Mouse (Mus musculus) bone marrow macrophage, adult 2 months (primary cell): Measurements from ENCODE around the gene Rhbg. TPM values are rescaled to one million over a fixed set of nuclear protein-coding genes. Genes with fewer than 3 reads are reported as not detected.
"Not testable (repeated sequence)": the region's sequence is repeated elsewhere in the genome, so short reads cannot be mapped to it uniquely, and the experiment has no call there.

ENCODE experiments used
- H3K27ac ChIP-seq: 2 replicates; pipeline ENCODE4 v1.5.1; 2012; ENCODE audit warnings: low read depth, low read length; ENCODE audit not compliant: insufficient read depth
- H3K4me1 ChIP-seq: 2 replicates; pipeline ENCODE4 v1.6.1; 2012; ENCODE audit warnings: low read length; ENCODE audit not compliant: control insufficient read depth, insufficient read depth
- H3K4me3 ChIP-seq: 2 replicates; pipeline ENCODE4 v1.5.1; 2012; ENCODE audit warnings: mild to moderate bottlenecking, low read length, moderate library complexity; ENCODE audit not compliant: insufficient read depth
- CTCF ChIP-seq: IDR thresholded peaks from 2 replicates; pipeline ENCODE4 v1.5.1; 2012; ENCODE audit warnings: low read depth, mild to moderate bottlenecking, low read length, moderate library complexity
- POLR2A ChIP-seq: IDR thresholded peaks from 2 replicates; pipeline ENCODE4 v1.6.1; 2012; ENCODE audit warnings: mild to moderate bottlenecking, low read depth, low read length, borderline replicate concordance
- polyA plus RNA-seq: library from polyadenylated mRNA; stranded (reverse); fragments of >200 nt; gene quantifications from 2 replicates; pipeline ENCODE4 v1.2.4, GENCODE M21; 2012; ENCODE audit not compliant: missing spikeins, insufficient read depth, insufficient read length

Gene Rhbg
- polyA plus RNA-seq, 1 experiment = not detected

GRCm38 (mm10) chr3:88280035-88280434 is 25.5 kb upstream of the Rhbg start:
- no peak overlapping the region for H3K27ac ChIP-seq
- no peak overlapping the region for H3K4me3 ChIP-seq
- TF ChIP-seq CTCF (no peak), POLR2A (no peak)
- no peaks in the 10 kb centered on the region for H3K4me1 ChIP-seq

- H3K27ac ChIP-seq = no peak overlapping the region
- TF ChIP-seq CTCF (peak; percentile 47; the same call in 1 of the 2 replicates), POLR2A (no peak)
- H3K4me3 ChIP-seq = no peak overlapping the region
- H3K4me1 ChIP-seq = no peaks in the 10 kb centered on the region
Measured at GRCm38 (mm10) chr3:88276529-88277143, 22.1 kb upstream of the Rhbg start.

GRCm38 (mm10) chr3:88276121-88276520 is 21.6 kb upstream of the Rhbg start:
- no peaks in the 10 kb centered on the region for H3K4me1 ChIP-seq
- no peak for TF ChIP-seq CTCF
- TF ChIP-seq POLR2A = no peak
- no peak overlapping the region for H3K4me3 ChIP-seq
- H3K27ac ChIP-seq = no peak overlapping the region

GRCm38 (mm10) chr3:88274002-88274401 is 19.5 kb upstream of the Rhbg start:
- Histone ChIP-seq H3K27ac (no peak overlapping the region), H3K4me1 (no peaks in the 10 kb centered on the region), H3K4me3 (no peak overlapping the region)
- TF ChIP-seq CTCF (0 out of 2 replicates have a peak, but pooled peaks have one; percentile 15), POLR2A (no peak)

- H3K4me3 ChIP-seq = no peak overlapping the region
- H3K4me1 ChIP-seq = no peaks in the 10 kb centered on the region
- H3K27ac ChIP-seq = no peak overlapping the region
- TF ChIP-seq CTCF (no peak), POLR2A (no peak)
Measured at GRCm38 (mm10) chr3:88271859-88272258, 17.4 kb upstream of the Rhbg start.

GRCm38 (mm10) chr3:88271298-88271697 is 16.8 kb upstream of the Rhbg start:
- not testable (repeated sequence) for H3K4me1 ChIP-seq, H3K27ac ChIP-seq, H3K4me3 ChIP-seq

- H3K4me1 ChIP-seq = no peaks in the 10 kb centered on the region
- H3K27ac ChIP-seq = no peak overlapping the region
- TF ChIP-seq POLR2A (no peak), CTCF (no peak)
- no peak overlapping the region for H3K4me3 ChIP-seq
Measured at GRCm38 (mm10) chr3:88268991-88269390, 14.5 kb upstream of the Rhbg start.

GRCm38 (mm10) chr3:88268014-88268413 is 13.5 kb upstream of the Rhbg start:
- not testable (repeated sequence) for H3K4me3 ChIP-seq, H3K27ac ChIP-seq, H3K4me1 ChIP-seq

GRCm38 (mm10) chr3:88262346-88262745 is 7.8 kb upstream of the Rhbg start:
- no peak overlapping the region for H3K4me3 ChIP-seq
- TF ChIP-seq POLR2A (no peak), CTCF (no peak)
- H3K4me1 ChIP-seq = no peaks in the 10 kb centered on the region
- H3K27ac ChIP-seq = no peak overlapping the region

- Histone ChIP-seq H3K4me1 (no peaks in the 10 kb centered on the region), H3K27ac (no peak overlapping the region), H3K4me3 (no peak overlapping the region)
- TF ChIP-seq CTCF (no peak), POLR2A (no peak)
Measured at GRCm38 (mm10) chr3:88256382-88256781, 1.9 kb upstream of the Rhbg start.

GRCm38 (mm10) chr3:88255950-88256349 is 1.4 kb upstream of the Rhbg start:
- no peak overlapping the region for H3K27ac ChIP-seq
- H3K4me1 ChIP-seq = no peaks in the 10 kb centered on the region
- TF ChIP-seq POLR2A (no peak), CTCF (no peak)
- no peak overlapping the region for H3K4me3 ChIP-seq
